Comparison of ENCODE assay signal across 8 mouse cellular contexts in genomic region chr11:90417921-90418320, GRCm38 (mm10). TPM values are rescaled to one million over a fixed set of nuclear protein-coding genes. Genes with fewer than 3 reads are reported as not detected.
A peak's percentile ranks its signal among the peaks of the same experiment; 100 is the strongest.
DNase-seq lines count a peak whose midpoint lies in the region; ATAC-seq and TF ChIP-seq lines count a peak whose summit lies in the region.

No protein-coding gene starts in this region.

- no peaks in the 10 kb centered on the region for H3K9me3 ChIP-seq in embryonic facial prominence, embryonic 15.5 days (replicated peaks)
- H3K9me3 ChIP-seq in heart, embryonic 10.5 days: no peaks in the 10 kb centered on the region
- H3K9me3 ChIP-seq in kidney, embryonic 14.5 days (ENCODE audit: control insufficient read depth, low read length): no peaks in the 10 kb centered on the region
- no peaks in the 10 kb centered on the region for H3K9me3 ChIP-seq in limb, embryonic 14.5 days (ENCODE audit: control insufficient read depth, low read length)
- H3K9me3 ChIP-seq in midbrain, postnatal 0 days (ENCODE audit: low read length): no peaks in the 10 kb centered on the region

- under 1% methylated on average over 42 of the region's 42 CpGs for WGBS in embryonic facial prominence, embryonic 15.5 days
- 1% methylated on average over 42 of the region's 42 CpGs for WGBS in heart, embryonic 10.5 days
- 0% methylated on average over 41 of the region's 42 CpGs for WGBS in kidney, embryonic 14.5 days
- under 1% methylated on average over 42 of the region's 42 CpGs for WGBS in limb, embryonic 14.5 days
- under 1% methylated on average over 42 of the region's 42 CpGs for WGBS in midbrain, postnatal 0 days

- no peak for TF ChIP-seq POLR2A in limb, embryonic 14.5 days (IDR thresholded peaks at IDR 0.05; ENCODE audit: borderline replicate concordance, extremely low read depth, insufficient read depth, insufficient read length)

- ATAC-seq in monocyte, adult 5-6 weeks (replicated peaks; ENCODE audit: insufficient number of reproducible peaks, low FRiP score, low TSS enrichment, poor library complexity, severe bottlenecking): no peak
- peak; percentile 99 for ATAC-seq in embryonic facial prominence, embryonic 15.5 days (ENCODE audit: insufficient number of reproducible peaks, low FRiP score, low TSS enrichment, low read depth)
- peak; percentile 99 for ATAC-seq in kidney, embryonic 14.5 days (ENCODE audit: low FRiP score, low TSS enrichment)
- peak; percentile 100 for ATAC-seq in limb, embryonic 14.5 days (ENCODE audit: low FRiP score, low read depth)
- ATAC-seq in midbrain, postnatal 0 days (ENCODE audit: low FRiP score): peak; percentile 99

- peak overlapping the region; percentile 38 for H3K4me3 ChIP-seq in embryonic facial prominence, embryonic 15.5 days (replicated peaks)
- peak overlapping the region; percentile 51 for H3K4me3 ChIP-seq in heart, embryonic 10.5 days
- peak overlapping the region; percentile 31 for H3K4me3 ChIP-seq in kidney, embryonic 14.5 days (ENCODE audit: low read length)
- H3K4me3 ChIP-seq in limb, embryonic 14.5 days (replicated peaks; ENCODE audit: low read length): peak overlapping the region; percentile 34
- peak overlapping the region; percentile 36 for H3K4me3 ChIP-seq in midbrain, postnatal 0 days (ENCODE audit: low read depth, low read length)

- no peaks in the 10 kb centered on the region for H3K36me3 ChIP-seq in embryonic facial prominence, embryonic 15.5 days
- H3K36me3 ChIP-seq in heart, embryonic 10.5 days: no peaks in the 10 kb centered on the region
- no peaks in the 10 kb centered on the region for H3K36me3 ChIP-seq in kidney, embryonic 14.5 days (ENCODE audit: control insufficient read depth, insufficient read depth, low read length)
- H3K36me3 ChIP-seq in limb, embryonic 14.5 days (ENCODE audit: control insufficient read depth, insufficient read depth, low read length): no peaks in the 10 kb centered on the region
- H3K36me3 ChIP-seq in midbrain, postnatal 0 days (ENCODE audit: insufficient read depth, low read length): no peaks in the 10 kb centered on the region

- 0 out of 2 replicates have a peak overlapping the region, but pooled peaks have one; percentile 16 for H3K9ac ChIP-seq in embryonic facial prominence, embryonic 15.5 days
- peak overlapping the region; percentile 37; the same call in 1 of the 2 replicates for H3K9ac ChIP-seq in kidney, embryonic 14.5 days (ENCODE audit: low read depth, low read length)
- H3K9ac ChIP-seq in limb, embryonic 14.5 days (ENCODE audit: low read depth, low read length, severe bottlenecking): peak overlapping the region; percentile 48; the same call in 1 of the 2 replicates
- H3K9ac ChIP-seq in midbrain, postnatal 0 days (replicated peaks; ENCODE audit: low read length, poor library complexity, severe bottlenecking): 0 out of 2 replicates have a peak overlapping the region, but pooled peaks have one; percentile 29

- DNase-seq in monocyte, adult 2 months (ENCODE audit: low read depth in 1 of 2, low spot score in 2 of 2): peak; percentile 34 to 44
- DNase-seq in heart, embryonic 10.5 days (ENCODE audit: low spot score): peak; percentile 97
- DNase-seq in limb, embryonic 14.5 days (ENCODE audit: low spot score): peak; percentile 95
- peak; percentile 97 for DNase-seq in midbrain, postnatal 0 days (ENCODE audit: low spot score)
- peak; percentile 65 to 70 for DNase-seq in spleen, postnatal 36 days (ENCODE audit: low spot score in 2 of 2)

- TF ChIP-seq CTCF in midbrain, postnatal 0 days (IDR thresholded peaks at IDR 0.05): no peak

- H3K27me3 ChIP-seq in embryonic facial prominence, embryonic 15.5 days: no peaks in the 10 kb centered on the region
- H3K27me3 ChIP-seq in heart, embryonic 10.5 days (ENCODE audit: insufficient read depth, poor library complexity, severe bottlenecking): peaks cover 14% of the 10 kb centered on the region
- H3K27me3 ChIP-seq in kidney, embryonic 14.5 days (ENCODE audit: control insufficient read depth, insufficient read depth, low read length): peaks cover 5% of the 10 kb centered on the region
- H3K27me3 ChIP-seq in limb, embryonic 14.5 days (ENCODE audit: control insufficient read depth, insufficient read depth, low read length): peaks cover 9% of the 10 kb centered on the region
- peaks cover 6% of the 10 kb centered on the region for H3K27me3 ChIP-seq in midbrain, postnatal 0 days (ENCODE audit: insufficient read depth, low read length)

- peak overlapping the region; percentile 77 for H3K4me2 ChIP-seq in embryonic facial prominence, embryonic 15.5 days (replicated peaks)
- H3K4me2 ChIP-seq in kidney, embryonic 14.5 days (replicated peaks; ENCODE audit: low read depth, low read length): peak overlapping the region; percentile 46
- peak overlapping the region; percentile 62 for H3K4me2 ChIP-seq in limb, embryonic 14.5 days (replicated peaks; ENCODE audit: low read depth, low read length, severe bottlenecking)
- peak overlapping the region; percentile 72 for H3K4me2 ChIP-seq in midbrain, postnatal 0 days (ENCODE audit: low read depth, low read length, poor library complexity, severe bottlenecking)

- H3K27ac ChIP-seq in embryonic facial prominence, embryonic 15.5 days (replicated peaks): peak overlapping the region; percentile 65
- H3K27ac ChIP-seq in heart, embryonic 10.5 days: peak overlapping the region; percentile 56
- no peak overlapping the region for H3K27ac ChIP-seq in kidney, embryonic 14.5 days (ENCODE audit: low read depth, low read length)
- H3K27ac ChIP-seq in limb, embryonic 14.5 days (replicated peaks; ENCODE audit: low read depth, low read length): no peak overlapping the region
- H3K27ac ChIP-seq in midbrain, postnatal 0 days (ENCODE audit: low read depth, low read length): peak overlapping the region; percentile 38; the same call in 1 of the 2 replicates

- peaks cover 14% of the 10 kb centered on the region for H3K4me1 ChIP-seq in embryonic facial prominence, embryonic 15.5 days
- peaks cover 10% of the 10 kb centered on the region for H3K4me1 ChIP-seq in heart, embryonic 10.5 days
- 0 out of 2 replicates have a peak, but pooled peaks cover 3% of the 10 kb centered on the region for H3K4me1 ChIP-seq in kidney, embryonic 14.5 days (ENCODE audit: control insufficient read depth, insufficient read depth, low read length)
- H3K4me1 ChIP-seq in limb, embryonic 14.5 days (ENCODE audit: control insufficient read depth, insufficient read depth, low read length): peaks cover 7% of the 10 kb centered on the region; the same call in 1 of the 2 replicates
- H3K4me1 ChIP-seq in midbrain, postnatal 0 days (ENCODE audit: insufficient read depth, low read length): no peaks in the 10 kb centered on the region

RNA-seq across cellular contexts. Expression of gene Hlf, which starts 27.2 kb away (rescaled TPM):
- total RNA-seq in monocyte, adult 5-6 weeks (2017): 1.7 TPM in 1 of 3 replicates, not detected in the others
- polyA plus RNA-seq in embryonic facial prominence, embryonic 15.5 days (2015; fragmentation: Nextera tagmentation; extraction: Ambion mirVana): 10.0 and 10.4 TPM in 2 replicates
- 1.7 and 3.3 TPM in 2 replicates for polyA plus RNA-seq in heart, embryonic 10.5 days (2016; fragmentation: Nextera tagmentation; extraction: Ambion mirVana)
- polyA plus RNA-seq in kidney, embryonic 14.5 days (2014; fragmentation: Nextera tagmentation; extraction: Ambion mirVana): 1.5 and 1.7 TPM in 2 replicates
- polyA plus RNA-seq in limb, embryonic 14.5 days (2012; rRNA removed): 2.8 and 3.7 TPM in 2 replicates
- 2.2 and 2.9 TPM in 2 replicates for polyA plus RNA-seq in limb, embryonic 14.5 days (2014; fragmentation: Nextera tagmentation; extraction: Ambion mirVana)
- total RNA-seq in midbrain, postnatal 0 days (2014; rRNA removed): 9.2 and 11.2 TPM in 2 replicates
- polyA plus RNA-seq in midbrain, postnatal 0 days (2015; fragmentation: Nextera tagmentation; extraction: Ambion mirVana): 9.0 and 9.2 TPM in 2 replicates

Comparison
In these comparisons a context has a peak if more than half of its experiments do, and no peak if none do; other contexts are left out.
1. DNase-seq: peak in every context shown above with its lines; median percentile 97 in heart, embryonic 10.5 days; 97 in midbrain, postnatal 0 days; 95 in limb, embryonic 14.5 days; 68 in spleen, postnatal 36 days; 39 in monocyte, adult 2 months.
2. H3K27ac ChIP-seq: peak in embryonic facial prominence, embryonic 15.5 days (single experiment), heart, embryonic 10.5 days (single experiment) and midbrain, postnatal 0 days (single experiment); none in kidney, embryonic 14.5 days (single experiment) and limb, embryonic 14.5 days (single experiment).
3. Peak in every context shown above with its lines, with median percentiles within 50 percentile points of each other: H3K4me2 ChIP-seq, H3K4me3 ChIP-seq and H3K9ac ChIP-seq.